Mouse (Mus musculus): ENCODE data around the gene Uhmk1.

DNA sequence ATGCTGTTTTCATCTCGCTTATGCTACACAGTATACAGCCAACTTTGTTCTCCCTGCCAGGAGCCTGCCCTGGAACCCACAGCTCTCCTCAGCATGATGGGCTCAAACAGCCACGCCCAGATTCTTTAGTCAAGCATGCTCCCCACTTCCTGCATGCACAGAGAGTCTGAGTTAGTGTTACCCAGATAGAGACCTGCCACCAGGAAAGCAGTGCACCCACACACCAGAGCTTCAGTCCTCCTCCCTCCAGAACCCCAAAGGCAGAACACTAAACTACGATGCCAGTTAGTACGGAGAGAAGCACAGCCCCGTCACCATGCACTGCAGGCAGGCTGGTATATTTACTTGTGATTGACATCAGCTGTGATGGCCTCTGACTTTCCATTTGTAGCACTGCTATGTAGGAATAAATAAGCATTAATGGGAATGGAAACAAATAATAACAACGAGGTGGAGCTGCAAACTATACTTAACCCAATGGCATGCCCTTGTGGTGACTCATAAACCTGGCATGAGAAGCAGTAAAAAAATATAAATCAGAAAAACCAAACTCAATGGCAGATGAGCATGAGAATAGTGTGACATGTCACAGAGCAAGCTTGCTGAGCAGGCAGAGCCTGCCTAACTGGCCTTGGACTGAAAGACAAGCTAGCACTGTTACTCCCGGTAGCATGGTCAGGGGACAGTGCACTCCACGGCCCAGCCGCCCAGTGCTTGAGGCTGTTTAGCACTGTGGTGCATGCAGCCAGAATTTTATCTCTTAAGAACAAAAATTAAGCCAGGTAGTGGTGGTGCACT is 67.3 kb downstream of the Uhmk1 start:
- TF ChIP-seq CTCF (IDR thresholded peaks at IDR 0.05; ENCODE audit: low read depth, low read length) = no peak
- no peak for TF ChIP-seq GATA1 (IDR thresholded peaks at IDR 0.05; ENCODE audit: borderline replicate concordance, low read length)
